Mouse (Mus musculus): Measurements from ENCODE around the gene Col4a2. TPM values are rescaled to one million over a fixed set of nuclear protein-coding genes. Genes with fewer than 3 reads are reported as not detected.
"Not testable (repeated sequence)": the region's sequence is repeated elsewhere in the genome, so short reads cannot be mapped to it uniquely, and the experiment has no call there.

Col4a2 gene
- total RNA-seq, 2 experiments from 2014 or later: 0.26 to 0.52 TPM

DNA sequence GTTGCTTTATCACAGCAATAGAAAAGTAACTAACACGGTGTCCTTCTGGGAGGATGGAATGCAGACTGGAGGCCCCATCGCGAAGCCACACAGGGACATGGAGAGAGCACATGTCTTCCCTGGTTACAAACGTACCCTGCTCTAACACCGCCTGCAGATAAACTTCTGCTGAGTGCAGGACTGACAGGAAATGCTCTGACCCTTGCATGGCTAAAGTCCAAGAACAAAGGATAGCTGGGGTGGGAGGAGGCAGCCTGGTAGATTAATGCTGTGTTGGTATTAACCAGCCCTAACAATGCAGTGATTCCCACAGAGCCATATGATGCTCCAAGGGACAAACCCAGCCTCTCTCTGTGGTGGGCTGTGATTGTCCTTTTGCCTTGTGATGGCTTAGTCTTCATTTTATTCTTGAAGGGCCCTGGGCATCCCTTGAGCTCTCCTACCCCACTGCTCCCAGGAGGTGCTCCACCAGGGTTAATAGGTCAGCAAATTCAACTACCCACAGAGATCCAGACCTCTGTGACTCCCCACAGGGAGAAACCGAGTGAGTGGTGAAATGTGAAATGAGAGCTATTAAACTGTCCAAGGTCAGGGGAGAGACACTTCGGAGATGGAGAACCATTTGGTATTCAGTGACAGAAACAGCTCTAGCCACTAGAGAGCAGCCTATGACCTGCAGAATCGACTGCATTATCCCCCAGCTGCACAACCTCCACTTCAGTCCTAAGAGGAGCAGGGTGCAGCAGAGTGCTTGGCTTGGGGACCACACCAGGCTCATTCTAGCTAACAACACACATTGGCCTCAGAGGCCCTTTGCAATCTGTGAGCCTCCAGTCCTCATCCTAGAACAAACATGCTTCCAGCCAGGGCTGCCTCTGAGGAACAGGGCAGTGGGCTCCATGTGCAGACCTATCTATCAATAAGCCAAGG, 137.8 kb downstream of the Col4a2 start:
- ATAC-seq (replicated peaks; ENCODE audit: poor library complexity, severe bottlenecking): peak; percentile 30

- ATAC-seq (replicated peaks; ENCODE audit: poor library complexity, severe bottlenecking): peak; percentile 21; the same call in 1 of the 2 replicates
Observed at GRCm38 (mm10) chr8:11452152-11452551, 139.5 kb downstream of the Col4a2 start.

DNA sequence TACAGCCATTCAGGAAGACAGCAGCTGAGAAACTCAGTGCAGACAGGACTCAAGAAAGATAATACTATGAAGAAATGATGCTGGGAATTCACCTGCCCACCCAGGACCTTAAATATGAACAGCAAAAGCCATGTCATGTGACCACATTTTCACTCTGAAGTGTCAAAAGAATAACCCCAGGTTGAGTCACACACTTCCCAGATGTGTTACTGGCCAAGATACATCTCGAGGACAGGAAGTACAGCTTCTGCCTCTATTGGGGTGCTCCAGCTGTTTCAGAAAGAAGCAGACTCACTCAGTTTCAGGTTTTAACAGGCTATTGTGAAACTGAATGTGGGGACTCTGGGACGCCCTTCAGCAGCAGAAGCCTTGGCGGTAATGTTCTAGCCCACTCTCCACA, 140.0 kb downstream of the Col4a2 start:
- ATAC-seq (replicated peaks; ENCODE audit: poor library complexity, severe bottlenecking): peak; percentile 86

DNA sequence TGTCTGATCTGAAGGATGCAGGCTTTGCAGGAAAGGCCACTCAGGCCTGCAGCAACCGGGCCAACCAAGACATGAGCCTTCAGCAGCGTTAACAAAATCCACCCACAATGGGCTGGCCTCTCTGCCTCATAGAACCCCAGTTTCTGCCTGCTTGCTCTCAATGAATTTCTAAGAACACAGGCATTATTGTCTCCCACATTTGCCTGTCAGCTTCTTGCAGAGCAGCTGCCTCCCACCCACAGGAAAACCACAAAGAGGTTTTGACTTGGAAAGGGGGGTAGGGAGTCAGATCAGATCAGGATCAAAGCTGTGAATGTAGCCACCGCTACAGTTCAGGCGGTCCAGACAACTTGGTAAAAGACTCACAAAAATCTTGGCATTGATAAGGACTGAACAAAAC, 140.4 kb downstream of the Col4a2 start:
- ATAC-seq (replicated peaks; ENCODE audit: poor library complexity, severe bottlenecking): peak; percentile 13; the same call in 1 of the 2 replicates

- ATAC-seq (replicated peaks; ENCODE audit: poor library complexity, severe bottlenecking): no peak
Observed at GRCm38 (mm10) chr8:11454228-11454627, 141.6 kb downstream of the Col4a2 start.

DNA sequence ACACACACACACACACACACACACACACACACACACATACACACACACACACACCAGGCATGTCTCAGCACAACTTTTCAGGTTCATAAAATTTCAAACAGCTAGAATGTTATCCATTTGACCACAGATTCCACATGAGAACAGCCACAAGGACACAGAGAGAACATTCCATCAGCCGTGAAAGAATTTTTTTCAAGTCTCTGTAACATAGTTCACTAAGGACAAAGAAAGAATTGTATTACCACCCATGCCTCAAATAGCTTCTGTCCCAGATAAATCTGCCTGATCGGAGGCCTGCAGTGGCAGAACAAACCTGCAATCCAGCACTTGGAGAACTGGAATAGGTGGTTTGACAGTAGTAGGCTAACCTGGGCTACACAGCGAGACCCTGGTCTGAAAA, 144.7 kb downstream of the Col4a2 start:
- ATAC-seq (replicated peaks; ENCODE audit: poor library complexity, severe bottlenecking): no peak

DNA sequence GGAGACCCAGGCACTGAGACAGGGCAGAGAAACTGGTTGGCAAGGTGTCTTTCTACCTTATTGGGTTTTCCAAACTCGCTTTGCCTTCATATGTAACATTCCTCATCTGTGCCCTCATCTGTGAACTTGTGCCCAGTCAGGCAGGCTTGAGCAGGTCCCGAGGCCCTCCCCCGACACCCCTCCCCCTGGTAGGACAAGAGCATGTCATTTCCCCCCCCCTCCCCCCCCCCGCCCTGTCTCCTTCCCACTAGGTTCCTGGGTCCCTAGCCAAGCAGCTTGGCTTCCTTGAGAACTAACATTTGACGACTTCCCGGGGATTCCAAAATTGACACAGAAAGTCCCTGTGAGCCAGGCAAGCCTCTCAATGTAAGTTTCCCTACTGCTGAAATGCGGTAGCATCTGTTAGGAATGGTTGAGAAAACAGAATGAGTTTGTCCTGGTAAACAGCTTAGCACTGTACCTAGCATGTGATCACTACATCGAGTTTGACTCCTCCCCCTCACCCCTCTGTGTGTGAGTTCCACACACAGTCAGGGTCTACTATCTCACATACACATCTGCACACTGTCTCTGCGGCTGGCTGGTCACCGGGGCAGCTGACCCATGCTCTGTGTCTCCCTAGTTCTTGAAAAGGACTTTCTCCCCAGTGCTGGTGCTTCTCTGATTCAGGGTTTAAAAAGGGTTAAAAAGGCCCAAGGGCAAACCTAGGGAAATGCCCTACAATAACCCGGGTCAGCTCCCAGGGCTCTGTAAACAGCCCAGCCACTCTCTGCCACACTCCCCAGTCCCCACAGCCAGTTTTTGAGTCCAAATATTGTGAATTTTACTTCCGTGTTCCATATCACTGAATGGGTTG, 145.6 kb downstream of the Col4a2 start:
- ATAC-seq (replicated peaks; ENCODE audit: poor library complexity, severe bottlenecking): no peak

- ATAC-seq (replicated peaks; ENCODE audit: poor library complexity, severe bottlenecking): no peak
Observed at GRCm38 (mm10) chr8:11459016-11459415, 146.4 kb downstream of the Col4a2 start.

- ATAC-seq (replicated peaks; ENCODE audit: poor library complexity, severe bottlenecking): peak; percentile 36
Observed at GRCm38 (mm10) chr8:11460934-11461333, 148.3 kb downstream of the Col4a2 start.

DNA sequence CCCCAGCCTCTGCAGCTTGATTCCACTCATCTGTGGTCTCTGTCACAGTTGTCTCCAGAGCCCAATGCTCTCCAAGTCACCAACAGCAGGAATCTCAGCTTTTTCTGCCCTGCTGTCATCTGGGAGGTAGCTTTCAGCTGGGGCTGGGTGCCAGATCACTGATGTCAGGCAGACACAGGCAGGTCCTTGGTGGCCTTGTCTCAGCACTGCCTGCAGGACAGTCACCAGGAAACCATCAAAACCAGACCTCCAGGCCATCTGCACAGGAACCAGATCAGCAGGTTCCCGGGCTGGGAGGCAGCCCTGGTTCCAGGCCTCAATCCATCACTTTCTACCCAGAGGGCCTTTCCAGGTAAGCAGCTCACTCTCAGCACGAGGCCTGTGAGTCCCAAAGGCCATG, 149.2 kb downstream of the Col4a2 start:
- no peak for ATAC-seq (replicated peaks; ENCODE audit: poor library complexity, severe bottlenecking)

DNA sequence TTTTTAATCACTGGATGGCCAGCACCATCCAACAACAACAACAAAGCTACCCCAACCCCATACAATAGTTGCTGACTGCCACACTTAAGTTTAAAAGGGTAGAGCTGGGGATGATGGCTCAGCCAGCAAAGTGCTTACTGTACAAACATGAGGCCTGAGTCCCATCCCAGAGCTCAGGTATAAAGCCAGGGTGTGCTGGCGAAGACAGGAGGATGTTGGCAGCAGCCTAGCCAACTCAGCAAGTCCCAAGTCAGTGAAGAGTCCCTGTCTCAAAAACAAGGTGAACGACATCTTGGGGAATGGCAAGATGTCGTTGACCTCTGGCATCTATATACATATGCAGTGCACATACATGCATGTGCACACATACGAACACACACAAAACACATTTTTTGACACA, 150.0 kb downstream of the Col4a2 start:
- ATAC-seq (replicated peaks; ENCODE audit: poor library complexity, severe bottlenecking): no peak

GRCm38 (mm10) chr8:11463541-11463888, 150.9 kb downstream of the Col4a2 start:
- no peak for ATAC-seq (replicated peaks; ENCODE audit: poor library complexity, severe bottlenecking)

GRCm38 (mm10) chr8:11463889-11464706, 151.5 kb downstream of the Col4a2 start:
- peak; percentile 72 for ATAC-seq (replicated peaks; ENCODE audit: poor library complexity, severe bottlenecking)

GRCm38 (mm10) chr8:11464707-11464964, 152.0 kb downstream of the Col4a2 start:
- ATAC-seq (replicated peaks; ENCODE audit: poor library complexity, severe bottlenecking): no peak; the same call in 1 of the 2 replicates

GRCm38 (mm10) chr8:11465619-11466018, 153.0 kb downstream of the Col4a2 start:
- no peak for ATAC-seq (replicated peaks; ENCODE audit: poor library complexity, severe bottlenecking)

- not testable (repeated sequence) for ATAC-seq (replicated peaks; ENCODE audit: poor library complexity, severe bottlenecking)
Observed at GRCm38 (mm10) chr8:11466528-11466927, 153.9 kb downstream of the Col4a2 start.

- ATAC-seq (replicated peaks; ENCODE audit: poor library complexity, severe bottlenecking): no peak
Observed at GRCm38 (mm10) chr8:11469095-11469494, 156.5 kb downstream of the Col4a2 start.

GRCm38 (mm10) chr8:11470694-11471093, 158.1 kb downstream of the Col4a2 start:
- no peak for ATAC-seq (replicated peaks; ENCODE audit: poor library complexity, severe bottlenecking)

DNA sequence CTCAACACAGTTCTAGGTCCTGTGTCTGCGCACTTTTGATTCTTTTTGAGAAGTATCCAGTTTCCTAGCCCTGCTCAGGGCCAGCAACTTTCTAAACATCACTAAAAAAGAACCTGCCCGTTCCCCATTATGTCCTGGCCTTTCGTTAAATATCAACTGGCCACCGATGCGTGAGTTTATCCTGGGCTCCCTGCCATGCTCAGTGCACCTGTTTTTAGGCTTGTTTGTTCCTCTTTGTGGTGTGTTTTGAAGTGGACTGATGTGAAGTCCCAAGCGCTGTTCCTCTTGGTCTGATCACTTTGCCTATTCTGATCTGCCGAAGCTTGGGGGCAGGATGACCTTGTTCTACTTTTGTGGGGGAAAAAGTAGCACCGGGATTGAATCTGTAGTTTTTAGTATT, 158.7 kb downstream of the Col4a2 start:
- peak; percentile 40 for ATAC-seq (replicated peaks; ENCODE audit: poor library complexity, severe bottlenecking)

- ATAC-seq (replicated peaks; ENCODE audit: poor library complexity, severe bottlenecking): no peak
Observed at GRCm38 (mm10) chr8:11473072-11473471, 160.5 kb downstream of the Col4a2 start.

DNA sequence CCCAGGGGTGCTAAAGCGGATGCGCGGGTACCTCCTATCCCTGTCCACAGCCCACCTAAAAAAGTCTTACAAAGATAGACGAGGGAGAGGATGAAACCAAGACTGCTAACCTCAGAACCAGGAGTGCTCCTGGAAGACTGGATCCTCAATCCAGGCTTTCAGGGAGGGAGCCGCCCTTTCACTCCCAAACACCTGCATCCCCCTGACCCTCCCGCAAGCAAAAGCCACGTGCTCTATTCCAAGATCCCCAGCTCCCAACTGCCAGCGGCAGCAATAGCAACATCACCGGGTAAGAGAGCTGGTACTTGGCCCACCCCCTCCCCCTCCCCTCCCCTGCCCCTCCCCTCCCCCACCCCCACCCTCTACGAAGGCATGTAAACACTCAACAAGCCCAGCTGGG, 162.8 kb downstream of the Col4a2 start:
- ATAC-seq (replicated peaks; ENCODE audit: poor library complexity, severe bottlenecking): no peak
